Mouse (Mus musculus): ENCODE data around the gene Tmod3. TPM values are rescaled to one million over a fixed set of nuclear protein-coding genes. Genes with fewer than 3 reads are reported as not detected.
"Not testable (repeated sequence)": the region's sequence is repeated elsewhere in the genome, so short reads cannot be mapped to it uniquely, and the experiment has no call there.

The Tmod3 gene
- polyA plus RNA-seq, 1 experiment from 2014 or later: 105 TPM

GRCm38 (mm10) chr9:75558360-75558759 is 1.1 kb downstream of the Tmod3 start:
- no peak for DNase-seq (ENCODE audit: low spot score)

GRCm38 (mm10) chr9:75553719-75554118 is 5.7 kb downstream of the Tmod3 start:
- DNase-seq (ENCODE audit: low spot score): no peak

- DNase-seq (ENCODE audit: low spot score): no peak
These were observed 8.1 kb downstream of the Tmod3 start for GRCm38 (mm10) chr9:75551342-75551741.

GRCm38 (mm10) chr9:75549010-75549409 is 10.4 kb downstream of the Tmod3 start:
- DNase-seq (ENCODE audit: low spot score): no peak

- peak; percentile 30 for DNase-seq (ENCODE audit: low spot score)
These were observed 12.4 kb downstream of the Tmod3 start for GRCm38 (mm10) chr9:75546885-75547553.

- DNase-seq (ENCODE audit: low spot score): no peak
These were observed 13.9 kb downstream of the Tmod3 start for GRCm38 (mm10) chr9:75545514-75545913.

GRCm38 (mm10) chr9:75541497-75541896 is 18.0 kb downstream of the Tmod3 start:
- peak; percentile 80 for DNase-seq (ENCODE audit: low spot score)

- DNase-seq (ENCODE audit: low spot score): no peak
These were observed 23.0 kb downstream of the Tmod3 start for GRCm38 (mm10) chr9:75536422-75536821.

GRCm38 (mm10) chr9:75534431-75534962 is 25.0 kb downstream of the Tmod3 start:
- DNase-seq (ENCODE audit: low spot score): no peak

GRCm38 (mm10) chr9:75532989-75533388 is 26.5 kb downstream of the Tmod3 start:
- DNase-seq (ENCODE audit: low spot score): not testable (repeated sequence)

GRCm38 (mm10) chr9:75532461-75532860 is 27.0 kb downstream of the Tmod3 start:
- DNase-seq (ENCODE audit: low spot score): no peak

- no peak for DNase-seq (ENCODE audit: low spot score)
These were observed 30.1 kb downstream of the Tmod3 start for GRCm38 (mm10) chr9:75529358-75529757.

GRCm38 (mm10) chr9:75528096-75528495 is 31.4 kb downstream of the Tmod3 start:
- DNase-seq (ENCODE audit: low spot score): no peak

- DNase-seq (ENCODE audit: low spot score): no peak
These were observed 31.9 kb downstream of the Tmod3 start for GRCm38 (mm10) chr9:75527368-75528059.

GRCm38 (mm10) chr9:75523646-75524045 is 35.8 kb downstream of the Tmod3 start:
- no peak for DNase-seq (ENCODE audit: low spot score)

- DNase-seq (ENCODE audit: low spot score): no peak
These were observed 37.2 kb downstream of the Tmod3 start for GRCm38 (mm10) chr9:75522217-75522616.

GRCm38 (mm10) chr9:75521788-75522187 is 37.7 kb downstream of the Tmod3 start:
- peak; percentile 79 for DNase-seq (ENCODE audit: low spot score)

GRCm38 (mm10) chr9:75520940-75521339 is 38.5 kb downstream of the Tmod3 start:
- DNase-seq (ENCODE audit: low spot score): no peak

GRCm38 (mm10) chr9:75517751-75518150 is 41.7 kb downstream of the Tmod3 start:
- no peak for DNase-seq (ENCODE audit: low spot score)

GRCm38 (mm10) chr9:75515464-75516113 is 43.9 kb downstream of the Tmod3 start:
- DNase-seq (ENCODE audit: low spot score): peak; percentile 64

GRCm38 (mm10) chr9:75511236-75511939 is 48.1 kb downstream of the Tmod3 start:
- no peak for DNase-seq (ENCODE audit: low spot score)
